10 mouse cellular contexts compared by ENCODE assay signal in the genomic region with DNA sequence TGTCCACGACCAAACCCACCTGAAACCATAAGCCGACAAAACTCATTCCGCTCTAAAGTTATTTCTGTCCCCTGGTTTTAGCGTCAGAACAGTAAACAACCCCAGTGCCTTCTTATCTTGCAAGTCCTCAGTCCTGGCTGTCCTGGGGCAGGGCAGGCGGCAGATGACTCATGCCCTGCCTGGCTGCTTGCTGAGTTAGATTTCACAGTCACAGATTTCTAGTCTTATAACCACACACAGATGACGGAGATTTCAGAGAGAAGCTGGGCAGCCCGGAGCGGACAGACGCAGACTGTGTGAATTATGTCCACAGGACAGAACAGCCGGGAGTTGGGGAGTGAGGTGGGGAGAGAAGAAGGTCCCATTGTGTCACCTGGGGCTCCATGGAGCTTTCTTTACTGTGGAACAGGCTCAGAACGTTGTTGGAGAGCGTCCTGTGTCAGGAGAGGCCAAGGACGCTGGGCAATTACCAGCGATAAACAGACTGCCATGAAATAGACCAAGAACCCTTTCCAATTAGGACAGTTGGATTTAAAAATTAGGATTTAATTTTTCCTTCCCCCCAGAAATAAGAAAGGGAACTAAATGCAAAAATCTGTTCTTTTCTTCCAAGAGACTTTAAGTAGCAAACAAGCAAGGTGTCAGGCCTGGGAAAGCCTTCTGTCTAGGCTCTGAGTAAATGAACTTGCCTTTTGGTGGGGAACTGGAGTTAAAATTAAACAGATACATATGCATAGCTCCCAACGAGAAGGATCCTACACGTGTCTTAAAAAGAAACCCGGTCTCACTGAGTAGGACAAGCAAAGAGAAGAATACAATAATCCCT.
DNase-seq lines count a peak whose midpoint lies in the region; ATAC-seq lines count a peak whose summit lies in the region.
"Had no signal": no experiment of that assay in that cellular context is flagged by ENCODE, and none has a peak within 500 bp of the region (broad histone marks: within the 10 kb centered on the region; RNA-seq: fewer than 3 reads in every experiment).

No protein-coding gene starts in this region.

- ATAC-seq in heart, embryonic 11.5 days (replicated peaks; ENCODE audit: insufficient number of reproducible peaks, low FRiP score, low TSS enrichment), result no peak

- H3K4me1 ChIP-seq in heart, embryonic 11.5 days (ENCODE audit: control insufficient read depth, insufficient read depth, low read length), result peaks cover 12% of the 10 kb centered on the region

- peak; percentile 43 for DNase-seq in gastrocnemius, adult 18-20 months (ENCODE audit: low spot score)
- DNase-seq in gastrocnemius, postnatal 4 days (ENCODE audit: low spot score in 2 of 2), result no peak
- DNase-seq in brain, adult 2 months (ENCODE audit: low read depth, low spot score), result peak; percentile 60
- peak; percentile 39 for DNase-seq in naive thymus-derived CD4-positive, alpha-beta T cell, adult 2 months (ENCODE audit: low read depth)
- no peak for DNase-seq in spleen, adult 18-20 months
- DNase-seq in right cerebral cortex, postnatal 14 days, result no peak
- DNase-seq in frontal cortex, adult 2 months (ENCODE audit: extremely low spot score in 1 of 2, low spot score in 1 of 2), result no peak
- DNase-seq: kidney, adult 9 months had no signal

- no peak overlapping the region for H3K4me3 ChIP-seq in heart, embryonic 11.5 days (ENCODE audit: low read depth, low read length)

- peak overlapping the region; percentile 46 for H3K27ac ChIP-seq in heart, embryonic 11.5 days (ENCODE audit: low read depth, low read length)

- H3K4me2 ChIP-seq in heart, embryonic 11.5 days, result peak overlapping the region; percentile 54

- WGBS in heart, embryonic 11.5 days (ENCODE audit: insufficient replicate concordance), result 25% methylated on average over 17 of the region's 17 CpGs

- H3K9me3 ChIP-seq in heart, embryonic 11.5 days (replicated peaks; ENCODE audit: control insufficient read depth, low read length), result no peaks in the 10 kb centered on the region

- peak overlapping the region; percentile 50; the same call in 1 of the 2 replicates for H3K9ac ChIP-seq in heart, embryonic 11.5 days (ENCODE audit: low read depth, low read length)

- H3K36me3 ChIP-seq in heart, embryonic 11.5 days (ENCODE audit: control insufficient read depth, insufficient read depth, low read length), result no peaks in the 10 kb centered on the region

- no peaks in the 10 kb centered on the region for H3K27me3 ChIP-seq in heart, embryonic 11.5 days (ENCODE audit: control insufficient read depth, insufficient read depth, low read length)
- H3K27me3 ChIP-seq: CH12.LX had no signal

Comparison
In these comparisons a context has a peak if more than half of its experiments do, and no peak if none do; other contexts are left out.
1. DNase-seq: peak in gastrocnemius, adult 18-20 months (single experiment), brain, adult 2 months (single experiment) and naive thymus-derived CD4-positive, alpha-beta T cell, adult 2 months (single experiment); none in gastrocnemius, postnatal 4 days (0 of 2), spleen, adult 18-20 months (0 of 2), right cerebral cortex, postnatal 14 days (single experiment) and frontal cortex, adult 2 months (0 of 2).